Mouse (Mus musculus): ENCODE data around the gene Olfr1224-ps1. TPM values are rescaled to one million over a fixed set of nuclear protein-coding genes. Genes with fewer than 3 reads are reported as not detected.

Olfr1224-ps1 gene
- polyA plus RNA-seq (2017; shearing (Covaris generic)) = not detected

GRCm38 (mm10) chr2:89163991-89164390 lies at the start of gene Olfr1224-ps1:
Gene Olfr1224-ps1 (minus strand): TSS chr2:89164091.

GRCm38 (mm10) chr2:89199948-89200347 lies 36.1 kb upstream of the Olfr1224-ps1 start, which contains the start of gene Olfr1226:
Gene Olfr1226 (minus strand): TSS chr2:89200048.

GRCm38 (mm10) chr2:89174569-89174968 lies 10.7 kb upstream of the Olfr1224-ps1 start, which contains the start of gene Olfr1225:
Gene Olfr1225 (minus strand): TSS chr2:89174669.

GRCm38 (mm10) chr2:89151460-89151859 lies 12.4 kb downstream of the Olfr1224-ps1 start, which contains the start of gene Olfr1223:
Gene Olfr1223 (minus strand): TSS chr2:89151560.

GRCm38 (mm10) chr2:89132954-89133353 lies 30.9 kb downstream of the Olfr1224-ps1 start, which contains the start of gene Olfr1222:
Gene Olfr1222 (minus strand): TSS chr2:89133054.

GRCm38 (mm10) chr2:89117183-89117582 lies 46.7 kb downstream of the Olfr1224-ps1 start, which contains the start of gene Olfr1221:
Gene Olfr1221 (minus strand): TSS chr2:89117283.

GRCm38 (mm10) chr2:89106735-89107134 lies 57.2 kb downstream of the Olfr1224-ps1 start, which contains the start of gene Olfr1220:
Gene Olfr1220 (minus strand): TSS chr2:89106835.

Other genes with a start within 250 kb of the Olfr1224-ps1 start
- gene Olfr1209, start 248.9 kb downstream of the Olfr1224-ps1 start, polyA plus RNA-seq (2017; shearing (Covaris generic)) = not detected
- gene Olfr1211, start 226.0 kb downstream of the Olfr1224-ps1 start, polyA plus RNA-seq (2017; shearing (Covaris generic)) = not detected
- gene Olfr1212, start 210.1 kb downstream of the Olfr1224-ps1 start, polyA plus RNA-seq (2017; shearing (Covaris generic)) = not detected
- gene Gm13762, start 183.8 kb downstream of the Olfr1224-ps1 start, polyA plus RNA-seq (2017; shearing (Covaris generic)) = not detected
- gene Olfr1214, start 171.4 kb downstream of the Olfr1224-ps1 start, polyA plus RNA-seq (2017; shearing (Covaris generic)) = not detected
- not detected for gene Olfr1215, start 157.1 kb downstream of the Olfr1224-ps1 start, polyA plus RNA-seq (2017; shearing (Covaris generic))
- gene Olfr1216, start 145.8 kb downstream of the Olfr1224-ps1 start, polyA plus RNA-seq (2017; shearing (Covaris generic)) = not detected
- gene Olfr1217, start 132.0 kb downstream of the Olfr1224-ps1 start, polyA plus RNA-seq (2017; shearing (Covaris generic)) = not detected
- not detected for gene Olfr1218, start 102.9 kb downstream of the Olfr1224-ps1 start, polyA plus RNA-seq (2017; shearing (Covaris generic))
- gene Olfr1219, start 80.6 kb downstream of the Olfr1224-ps1 start, polyA plus RNA-seq (2017; shearing (Covaris generic)) = not detected
- not detected for gene Olfr1220, start 57.3 kb downstream of the Olfr1224-ps1 start, polyA plus RNA-seq (2017; shearing (Covaris generic))
- not detected for gene Olfr1221, start 46.8 kb downstream of the Olfr1224-ps1 start, polyA plus RNA-seq (2017; shearing (Covaris generic))
- not detected for gene Olfr1222, start 31.0 kb downstream of the Olfr1224-ps1 start, polyA plus RNA-seq (2017; shearing (Covaris generic))
- not detected for gene Olfr1223, start 12.5 kb downstream of the Olfr1224-ps1 start, polyA plus RNA-seq (2017; shearing (Covaris generic))
- not detected for gene Olfr1225, start 10.6 kb upstream of the Olfr1224-ps1 start, polyA plus RNA-seq (2017; shearing (Covaris generic))
- not detected for gene Olfr1226, start 36.0 kb upstream of the Olfr1224-ps1 start, polyA plus RNA-seq (2017; shearing (Covaris generic))
- not detected for gene Olfr1228, start 90.0 kb upstream of the Olfr1224-ps1 start, polyA plus RNA-seq (2017; shearing (Covaris generic))
- gene Olfr1229, start 123.9 kb upstream of the Olfr1224-ps1 start, polyA plus RNA-seq (2017; shearing (Covaris generic)) = not detected
- gene Olfr1230, start 133.2 kb upstream of the Olfr1224-ps1 start, polyA plus RNA-seq (2017; shearing (Covaris generic)) = not detected
- gene Olfr1231, start 143.0 kb upstream of the Olfr1224-ps1 start, polyA plus RNA-seq (2017; shearing (Covaris generic)) = not detected
- gene Olfr1232, start 165.6 kb upstream of the Olfr1224-ps1 start, polyA plus RNA-seq (2017; shearing (Covaris generic)) = not detected
- not detected for gene Olfr1233, start 178.3 kb upstream of the Olfr1224-ps1 start, polyA plus RNA-seq (2017; shearing (Covaris generic))
- not detected for gene Olfr1234, start 200.8 kb upstream of the Olfr1224-ps1 start, polyA plus RNA-seq (2017; shearing (Covaris generic))
- gene Olfr1238, start 245.6 kb upstream of the Olfr1224-ps1 start, polyA plus RNA-seq (2017; shearing (Covaris generic)) = not detected

Data from inflammation-experienced regulatory T-cells, adult 16 weeks (primary cell).